Mouse (Mus musculus) lung, postnatal 25 days (tissue): Measurements from ENCODE around the gene Gm5930.
"Not testable (repeated sequence)": the region's sequence is repeated elsewhere in the genome, so short reads cannot be mapped to it uniquely, and the experiment has no call there.

Source experiments
- DNase-seq: peaks from one replicate; pipeline ENCODE4 v3.0.0; 2022; ENCODE audit warnings: low spot score

The Gm5930 gene

DNA sequence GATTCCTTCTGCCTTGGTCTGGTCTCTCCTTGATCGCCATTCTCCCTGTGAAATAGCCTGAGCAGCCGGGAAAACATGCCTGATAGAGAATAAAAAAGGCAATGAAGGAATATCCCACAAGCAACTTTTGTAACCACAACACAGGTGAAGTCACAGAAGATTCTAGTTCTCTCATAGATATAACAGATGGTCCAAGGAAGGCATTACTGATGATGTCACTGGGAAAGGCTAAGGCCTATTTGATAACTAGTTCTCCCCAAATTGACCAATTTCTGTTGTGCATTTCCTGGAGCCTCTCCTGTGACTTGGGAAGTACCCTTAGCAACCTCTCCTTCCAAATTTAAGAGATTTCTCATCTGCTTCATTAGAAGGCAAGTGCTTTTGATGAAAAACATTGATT, at the start of gene Gm5930:
TSS of gene Gm5930 (minus strand) at position 101 of the 400 bp plus-strand sequence.
- DNase-seq = not testable (repeated sequence)

DNA sequence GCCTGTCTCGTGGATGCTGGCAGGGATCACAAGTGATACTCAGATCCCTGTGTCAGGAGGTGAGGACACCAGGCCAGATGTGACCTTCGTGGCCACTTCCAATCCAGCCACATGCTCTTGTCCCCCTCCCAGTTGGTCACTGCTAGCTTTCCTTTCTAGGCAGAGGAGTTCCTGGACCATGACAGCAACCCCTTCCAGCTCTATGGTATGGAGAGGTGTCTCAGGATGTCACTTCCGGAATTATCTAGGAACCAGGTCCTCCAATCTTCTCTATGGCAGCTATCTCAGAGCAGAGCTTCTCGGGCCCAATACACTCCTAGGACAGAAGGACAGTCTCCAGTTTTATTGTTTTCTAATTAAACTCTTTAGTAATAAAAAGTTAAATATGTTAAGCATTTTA, 45.8 kb upstream of the Gm5930 start:
- not testable (repeated sequence) for DNase-seq

DNA sequence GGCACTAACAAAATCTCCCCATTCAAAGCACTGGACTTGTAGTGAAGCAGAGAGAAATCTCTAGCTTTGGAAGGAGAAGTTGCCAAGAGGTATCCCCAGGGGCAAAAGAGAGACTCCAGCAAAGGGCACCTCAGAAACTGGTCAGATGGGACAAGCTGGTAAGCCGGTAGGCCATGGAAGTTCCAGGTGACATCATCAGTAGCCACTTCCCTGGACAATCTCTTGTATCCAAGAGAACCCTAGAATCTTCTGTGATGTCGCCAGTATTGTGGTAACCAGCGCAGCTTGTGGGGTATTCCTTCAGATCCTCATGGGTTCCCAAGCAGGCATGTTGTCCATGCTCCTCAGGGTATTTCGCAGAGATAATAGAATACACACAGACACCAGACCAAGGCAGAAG, 26.7 kb upstream of the Gm5930 start, which contains the start of gene Gm8229:
TSS of gene Gm8229 (plus strand) at position 301 of the 400 bp plus-strand sequence.
- DNase-seq = not testable (repeated sequence)

DNA sequence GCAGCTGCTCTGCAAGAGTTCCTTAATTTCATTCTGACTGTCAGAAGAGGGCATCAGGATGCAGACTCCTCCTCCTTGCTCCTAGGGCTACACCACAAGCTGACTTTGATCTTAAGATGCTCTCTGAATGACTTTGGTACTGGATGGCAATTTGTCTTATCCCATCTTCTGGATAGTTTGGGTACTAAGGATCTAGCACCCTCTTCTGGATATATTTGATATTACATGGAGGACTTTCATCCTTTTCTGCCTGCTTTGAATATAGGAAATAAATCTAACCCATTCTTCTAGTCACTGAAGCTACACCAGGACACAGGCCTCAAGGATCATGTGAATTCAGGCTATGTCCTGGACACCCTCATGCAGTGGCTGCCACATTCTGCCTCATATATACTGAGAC, 23.9 kb upstream of the Gm5930 start:
- DNase-seq = not testable (repeated sequence)

DNA sequence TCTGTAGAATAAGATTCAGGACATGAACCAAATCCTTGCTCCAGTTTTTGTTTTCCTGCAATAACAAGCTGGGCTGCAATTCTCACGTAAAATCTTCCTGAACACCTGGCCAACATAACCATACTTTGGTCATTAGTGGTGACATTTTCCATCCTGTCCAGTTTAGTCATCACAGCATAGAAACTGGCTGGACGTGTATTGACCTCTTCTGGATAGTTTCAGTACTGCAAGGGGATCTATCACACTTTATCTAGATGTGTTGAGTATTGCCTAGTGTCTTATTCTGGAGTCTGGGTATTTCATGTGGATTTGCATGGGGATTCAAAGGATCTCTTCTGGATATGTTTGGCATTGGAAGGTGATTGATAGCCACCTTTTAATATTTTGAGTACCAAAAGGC, 23.0 kb upstream of the Gm5930 start:
- DNase-seq = not testable (repeated sequence)

DNA sequence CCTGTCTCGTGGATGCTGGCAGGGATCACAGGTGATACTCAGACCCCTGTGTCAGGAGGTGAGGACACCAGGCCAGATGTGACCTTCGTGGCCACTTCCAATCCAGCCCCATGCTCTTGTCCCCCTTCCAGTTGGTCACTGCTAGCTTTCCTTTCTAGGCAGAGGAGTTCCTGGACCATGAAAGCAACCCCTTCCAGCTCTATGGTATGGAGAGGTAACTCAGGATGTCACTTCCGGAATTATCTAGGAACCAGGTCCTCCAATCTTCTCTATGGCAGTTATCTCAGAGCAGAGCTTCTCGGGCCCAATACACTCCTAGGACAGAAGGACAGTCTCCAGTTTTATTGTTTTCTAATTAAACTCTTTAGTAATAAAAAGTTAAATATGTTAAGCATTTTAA, 26.3 kb downstream of the Gm5930 start:
- DNase-seq = not testable (repeated sequence)

DNA sequence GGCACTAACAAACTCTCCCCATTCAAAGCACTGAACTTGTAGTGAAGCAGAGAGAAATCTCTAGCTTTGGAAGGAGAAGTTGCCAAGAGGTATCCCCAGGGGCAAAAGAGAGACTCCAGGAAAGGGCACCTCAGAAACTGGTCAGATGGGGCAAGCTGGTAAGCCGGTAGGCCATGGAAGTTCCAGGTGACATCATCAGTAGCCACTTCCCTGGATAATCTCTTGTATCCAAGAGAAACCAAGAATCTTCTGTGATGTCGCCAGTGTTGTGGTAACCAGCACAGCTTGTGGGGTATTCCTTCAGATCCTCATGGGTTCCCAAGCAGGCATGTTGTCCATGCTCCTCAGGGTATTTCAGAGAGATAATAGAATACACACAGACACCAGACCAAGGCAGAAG, 53.1 kb downstream of the Gm5930 start, which contains the start of gene Gm8220:
TSS of gene Gm8220 (plus strand) at position 301 of the 400 bp plus-strand sequence.
- not testable (repeated sequence) for DNase-seq
